9 mouse cellular contexts compared by ENCODE assay signal in the genomic region with DNA sequence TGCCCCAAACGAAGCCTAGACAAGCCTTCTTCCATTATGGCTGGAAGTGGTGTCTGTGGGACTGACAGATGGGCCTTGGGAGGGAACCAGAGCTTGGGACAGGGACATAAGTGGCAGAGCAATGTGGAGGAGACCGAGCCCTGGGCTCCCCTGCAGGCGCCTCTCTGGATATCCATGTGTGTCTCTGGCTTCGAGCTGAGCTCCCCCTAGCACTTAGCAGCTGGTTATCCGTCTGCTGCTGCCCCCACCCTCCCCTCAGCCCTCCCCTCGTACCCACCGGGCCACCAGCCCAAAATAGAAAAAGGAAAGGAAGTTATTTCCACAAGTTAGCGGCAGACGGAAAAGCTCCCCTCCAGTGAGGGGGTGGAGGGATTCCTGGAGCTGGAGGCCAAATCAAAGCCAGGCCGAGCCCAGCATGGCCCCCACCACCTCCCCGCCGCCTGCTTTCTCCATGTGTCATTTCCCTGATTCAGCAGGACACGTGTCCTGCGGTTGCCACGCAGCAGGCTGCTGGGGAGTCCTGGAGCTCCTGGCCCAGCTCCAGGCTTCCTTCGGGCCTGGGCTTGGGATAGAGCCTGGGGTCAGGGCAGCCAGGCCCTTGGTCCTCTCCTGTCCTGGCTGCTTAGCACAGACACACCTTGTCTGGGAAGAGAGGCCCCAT. TPM values are rescaled to one million over a fixed set of nuclear protein-coding genes. Genes with fewer than 3 reads are reported as not detected.
A peak's percentile ranks its signal among the peaks of the same experiment; 100 is the strongest.
DNase-seq lines count a peak whose midpoint lies in the region; ATAC-seq and TF ChIP-seq lines count a peak whose summit lies in the region.
"Had no signal": no experiment of that assay in that cellular context is flagged by ENCODE, and none has a peak within 500 bp of the region (broad histone marks: within the 10 kb centered on the region; RNA-seq: fewer than 3 reads in every experiment).

No protein-coding gene starts in this region.

- H3K79me3 ChIP-seq in C2C12 (ENCODE audit: low read depth): no peaks in the 10 kb centered on the region

- peak overlapping the region; percentile 40; the same call in 1 of the 2 replicates for H3K9ac ChIP-seq in forebrain, embryonic 13.5 days
- no peak overlapping the region; the same call in 1 of the 2 replicates for H3K9ac ChIP-seq in heart, postnatal 0 days (replicated peaks; ENCODE audit: low read depth, low read length)
- H3K9ac ChIP-seq in lung, embryonic 14.5 days: no peak overlapping the region

- peak; percentile 98 for TF ChIP-seq EP300 in heart, postnatal 0 days (IDR thresholded peaks at IDR 0.05; ENCODE audit: low read depth)

- peak overlapping the region; percentile 83 for H3K27ac ChIP-seq in forebrain, embryonic 13.5 days
- peak overlapping the region; percentile 91 for H3K27ac ChIP-seq in heart, postnatal 0 days (ENCODE audit: low read depth)
- peak overlapping the region; percentile 88 for H3K27ac ChIP-seq in lung, embryonic 14.5 days (ENCODE audit: low read depth)
- H3K27ac ChIP-seq: macrophage had no signal

- H3K4me3 ChIP-seq in C2C12 (ENCODE audit: insufficient read depth, poor library complexity, severe bottlenecking): peak overlapping the region; percentile 21
- no peak overlapping the region for H3K4me3 ChIP-seq in forebrain, embryonic 13.5 days
- no peak overlapping the region for H3K4me3 ChIP-seq in heart, postnatal 0 days (ENCODE audit: low read depth, low read length)
- no peak overlapping the region for H3K4me3 ChIP-seq in lung, embryonic 14.5 days (ENCODE audit: low read depth, low read length)

- peaks cover 21% of the 10 kb centered on the region for H3K36me3 ChIP-seq in C2C12 (ENCODE audit: control insufficient read depth, insufficient read depth)
- H3K36me3 ChIP-seq in forebrain, embryonic 13.5 days (ENCODE audit: poor library complexity, severe bottlenecking): peaks cover 45% of the 10 kb centered on the region
- peaks cover 25% of the 10 kb centered on the region for H3K36me3 ChIP-seq in heart, postnatal 0 days (replicated peaks; ENCODE audit: control insufficient read depth, insufficient read depth, low read length)
- peaks cover 31% of the 10 kb centered on the region for H3K36me3 ChIP-seq in lung, embryonic 14.5 days (ENCODE audit: insufficient read depth)

- peak overlapping the region; percentile 34 for H3K4me2 ChIP-seq in forebrain, embryonic 13.5 days
- peak overlapping the region; percentile 33 for H3K4me2 ChIP-seq in heart, postnatal 0 days (ENCODE audit: low read depth, low read length)
- peak overlapping the region; percentile 39 for H3K4me2 ChIP-seq in lung, embryonic 14.5 days

- H3K79me2 ChIP-seq in C2C12 (ENCODE audit: control insufficient read depth, insufficient read depth): no peaks in the 10 kb centered on the region

- no peaks in the 10 kb centered on the region for H3K9me3 ChIP-seq in forebrain, embryonic 13.5 days (replicated peaks)
- H3K9me3 ChIP-seq in heart, postnatal 0 days (replicated peaks; ENCODE audit: control insufficient read depth, low read length): no peaks in the 10 kb centered on the region
- no peaks in the 10 kb centered on the region for H3K9me3 ChIP-seq in lung, embryonic 14.5 days (ENCODE audit: low read depth, low read length)

- peak; percentile 90 for ATAC-seq in forebrain, embryonic 13.5 days
- peak; percentile 91 for ATAC-seq in heart, postnatal 0 days (ENCODE audit: insufficient read depth, low read depth)
- ATAC-seq in lung, embryonic 14.5 days (ENCODE audit: insufficient read depth): peak; percentile 91
- ATAC-seq in erythroblast, adult 5-6 weeks (replicated peaks; ENCODE audit: low FRiP score, poor library complexity, severe bottlenecking): no peak

- WGBS in forebrain, embryonic 13.5 days: 11% methylated on average over 16 of the region's 16 CpGs
- under 1% methylated on average over 16 of the region's 16 CpGs for WGBS in heart, postnatal 0 days
- 7% methylated on average over 16 of the region's 16 CpGs for WGBS in lung, embryonic 14.5 days

- no peaks in the 10 kb centered on the region for H3K27me3 ChIP-seq in C2C12 (ENCODE audit: control insufficient read depth, insufficient read depth, insufficient read length)
- H3K27me3 ChIP-seq in forebrain, embryonic 13.5 days: no peaks in the 10 kb centered on the region
- no peaks in the 10 kb centered on the region for H3K27me3 ChIP-seq in heart, postnatal 0 days (ENCODE audit: control insufficient read depth, insufficient read depth, low read length)
- H3K27me3 ChIP-seq in lung, embryonic 14.5 days (ENCODE audit: insufficient read depth, low read length): no peaks in the 10 kb centered on the region

- peaks cover 26% of the 10 kb centered on the region for H3K4me1 ChIP-seq in forebrain, embryonic 13.5 days
- H3K4me1 ChIP-seq in heart, postnatal 0 days (ENCODE audit: control insufficient read depth, insufficient read depth): peaks cover 22% of the 10 kb centered on the region
- peaks cover 19% of the 10 kb centered on the region for H3K4me1 ChIP-seq in lung, embryonic 14.5 days (ENCODE audit: insufficient read depth)

- peak; percentile 94 for DNase-seq in adrenal gland, postnatal 14 days
- peak; percentile 95 for DNase-seq in heart, postnatal 0 days (ENCODE audit: low spot score)
- DNase-seq in kidney, postnatal 10 days: peak; percentile 93
- DNase-seq in lung, embryonic 14.5 days: peak; percentile 90
- DNase-seq in right cerebral cortex, adult 18-20 months: peak; percentile 55

- H3ac ChIP-seq in C2C12 (ENCODE audit: control insufficient read depth, insufficient read length, low read depth): peak overlapping the region; percentile 9

- no peak for TF ChIP-seq CTCF in C2C12 (IDR thresholded peaks at IDR 0.05; ENCODE audit: control insufficient read depth, insufficient read depth, insufficient read length)
- TF ChIP-seq CTCF in heart, postnatal 0 days (IDR thresholded peaks at IDR 0.05; ENCODE audit: low read depth): no peak
- TF ChIP-seq CTCF in lung, embryonic 14.5 days (IDR thresholded peaks at IDR 0.05; ENCODE audit: low read depth): 0 out of 2 replicates have a peak, but pooled peaks have one; percentile 22

TF ChIP-seq in C2C12, 6 proteins besides CTCF, POLR2A, EP300 and RAD21:
- TF ChIP-seq MYOD1 (IDR thresholded peaks at IDR 0.05; ENCODE audit: control insufficient read depth, insufficient read length, low read depth) (peak; percentile 79), FOSL1 (IDR thresholded peaks at IDR 0.05; ENCODE audit: insufficient read depth, low read length, poor library complexity, severe bottlenecking) (peak; percentile 54), MYOG (IDR thresholded peaks at IDR 0.05; ENCODE audit: control insufficient read depth, extremely low read depth, insufficient read length) (no peak), MAX (IDR thresholded peaks at IDR 0.05) (peak; percentile 84), CEBPB (IDR thresholded peaks at IDR 0.05; ENCODE audit: low read depth) (no peak), USF1 (IDR thresholded peaks at IDR 0.05; ENCODE audit: low read depth) (peak; percentile 90)

RNA-seq across cellular contexts. Expression of gene Mrps23, which starts 23.1 kb away (rescaled TPM):
- 191 TPM for polyA plus RNA-seq in C2C12 (2012; fragmentation: generic; extraction: Trizol)
- 173 and 176 TPM in 2 replicates for total RNA-seq in adrenal gland, postnatal 14 days (2021)
- polyA plus RNA-seq in forebrain, embryonic 13.5 days (2015; fragmentation: Nextera tagmentation; extraction: Ambion mirVana): 70.4 and 70.9 TPM in 2 replicates
- total RNA-seq in heart, postnatal 0 days (2014; rRNA removed; ENCODE audit: low replicate concordance): 77.6 and 240 TPM in 2 replicates
- 156 TPM in 2 replicates for polyA plus RNA-seq in heart, postnatal 0 days (2015; fragmentation: Nextera tagmentation; extraction: Ambion mirVana)
- 55.1 and 57.6 TPM in 2 replicates for polyA plus RNA-seq in lung, embryonic 14.5 days (2014; fragmentation: Nextera tagmentation; extraction: Ambion mirVana)
- 16.9 and 19.2 TPM in 2 replicates for total RNA-seq in erythroblast, adult 5-6 weeks (2015; ENCODE audit: low replicate concordance)
- total RNA-seq in erythroblast, adult 5-6 weeks (2017; ENCODE audit: low replicate concordance): 10.1 and 51.3 TPM in 2 replicates
